Comparison of ENCODE assay signal across 27 mouse cellular contexts in the genomic region with DNA sequence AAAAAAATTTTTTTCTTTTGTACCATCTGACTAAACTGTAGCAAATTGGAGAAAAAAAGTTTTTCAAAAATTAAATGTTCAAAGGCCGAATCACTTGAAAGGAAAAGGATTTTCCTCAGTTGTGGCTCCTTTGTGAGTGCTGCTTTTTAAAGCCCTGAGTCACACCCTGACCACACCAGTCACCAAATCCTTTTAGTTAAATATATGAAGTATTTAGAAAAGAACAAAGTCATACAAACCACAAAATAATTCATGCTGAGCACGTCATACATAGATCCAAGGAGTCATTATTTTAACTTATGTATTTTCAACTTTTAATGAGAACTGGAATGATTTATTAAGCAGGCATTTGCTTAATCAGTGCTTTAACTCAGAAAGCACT.
DNase-seq lines count a peak whose midpoint lies in the region; ATAC-seq lines count a peak whose summit lies in the region.
"Had no signal": no experiment of that assay in that cellular context is flagged by ENCODE, and none has a peak within 500 bp of the region (broad histone marks: within the 10 kb centered on the region; RNA-seq: fewer than 3 reads in every experiment).

No protein-coding gene starts in this region.

- H3K4me1 ChIP-seq in embryonic facial prominence, embryonic 13.5 days = peaks cover 20% of the 10 kb centered on the region; the same call in 1 of the 2 replicates
- peaks cover 33% of the 10 kb centered on the region for H3K4me1 ChIP-seq in embryonic facial prominence, embryonic 10.5 days
- H3K4me1 ChIP-seq in limb, embryonic 10.5 days = peaks cover 41% of the 10 kb centered on the region
- H3K4me1 ChIP-seq in midbrain, embryonic 10.5 days = peaks cover 13% of the 10 kb centered on the region; the same call in 1 of the 2 replicates
- H3K4me1 ChIP-seq: embryonic facial prominence, embryonic 15.5 days; forebrain, embryonic 13.5 days; heart, embryonic 10.5 days; heart, embryonic 13.5 days; hindbrain, embryonic 12.5 days; hindbrain, embryonic 15.5 days had no signal

- no peaks in the 10 kb centered on the region for H3K27me3 ChIP-seq in embryonic facial prominence, embryonic 13.5 days
- H3K27me3 ChIP-seq in embryonic facial prominence, embryonic 10.5 days (replicated peaks; ENCODE audit: low read depth, poor library complexity, severe bottlenecking) = no peaks in the 10 kb centered on the region
- no peaks in the 10 kb centered on the region for H3K27me3 ChIP-seq in limb, embryonic 10.5 days (ENCODE audit: low read depth, poor library complexity, severe bottlenecking)
- no peaks in the 10 kb centered on the region for H3K27me3 ChIP-seq in midbrain, embryonic 10.5 days (ENCODE audit: low read depth, poor library complexity, severe bottlenecking)
- H3K27me3 ChIP-seq: embryonic facial prominence, embryonic 15.5 days; forebrain, embryonic 13.5 days; heart, embryonic 13.5 days; hindbrain, embryonic 12.5 days; hindbrain, embryonic 15.5 days had no signal

- H3K27ac ChIP-seq in embryonic facial prominence, embryonic 13.5 days = peak overlapping the region; percentile 77; the same call in 1 of the 2 replicates
- no peak overlapping the region for H3K27ac ChIP-seq in embryonic facial prominence, embryonic 10.5 days (replicated peaks)
- peak overlapping the region; percentile 46; the same call in 1 of the 2 replicates for H3K27ac ChIP-seq in limb, embryonic 10.5 days
- no peak overlapping the region for H3K27ac ChIP-seq in midbrain, embryonic 10.5 days (replicated peaks)
- H3K27ac ChIP-seq: forebrain, embryonic 13.5 days; heart, adult 2 months; heart, embryonic 10.5 days; heart, embryonic 13.5 days; hindbrain, embryonic 12.5 days; hindbrain, embryonic 15.5 days had no signal

- H3K4me3 ChIP-seq in embryonic facial prominence, embryonic 13.5 days = no peak overlapping the region
- H3K4me3 ChIP-seq in embryonic facial prominence, embryonic 10.5 days = no peak overlapping the region
- H3K4me3 ChIP-seq in limb, embryonic 10.5 days = no peak overlapping the region
- no peak overlapping the region for H3K4me3 ChIP-seq in midbrain, embryonic 10.5 days
- H3K4me3 ChIP-seq: embryonic facial prominence, embryonic 15.5 days; erythroblast, embryonic 14.5 days; forebrain, embryonic 13.5 days; heart, adult 2 months; heart, embryonic 10.5 days; heart, embryonic 13.5 days; hindbrain, embryonic 12.5 days; hindbrain, embryonic 15.5 days had no signal

- no peak for ATAC-seq in embryonic facial prominence, embryonic 13.5 days (ENCODE audit: insufficient number of reproducible peaks, insufficient read depth, low FRiP score, low TSS enrichment, low read depth)
- ATAC-seq: activated CD4-positive, CD25-positive, alpha-beta regulatory T cell, adult 4 months; CD4-positive, CD25-positive, alpha-beta regulatory T cell, adult 4 months; forebrain, embryonic 13.5 days; forebrain, embryonic 16.5 days had no signal

- H3K4me2 ChIP-seq in embryonic facial prominence, embryonic 13.5 days = no peak overlapping the region
- H3K4me2 ChIP-seq: embryonic facial prominence, embryonic 15.5 days; forebrain, embryonic 13.5 days; heart, embryonic 13.5 days; hindbrain, embryonic 12.5 days; hindbrain, embryonic 15.5 days had no signal

- no peak overlapping the region for H3K9ac ChIP-seq in embryonic facial prominence, embryonic 13.5 days
- H3K9ac ChIP-seq: embryonic facial prominence, embryonic 15.5 days; forebrain, embryonic 13.5 days; heart, embryonic 13.5 days; hindbrain, embryonic 12.5 days; hindbrain, embryonic 15.5 days had no signal

- H3K9me3 ChIP-seq in embryonic facial prominence, embryonic 13.5 days = no peaks in the 10 kb centered on the region
- no peaks in the 10 kb centered on the region for H3K9me3 ChIP-seq in embryonic facial prominence, embryonic 10.5 days
- H3K9me3 ChIP-seq in limb, embryonic 10.5 days (replicated peaks) = no peaks in the 10 kb centered on the region
- no peaks in the 10 kb centered on the region for H3K9me3 ChIP-seq in midbrain, embryonic 10.5 days (replicated peaks)
- H3K9me3 ChIP-seq: embryonic facial prominence, embryonic 15.5 days; forebrain, embryonic 13.5 days; heart, embryonic 10.5 days; heart, embryonic 13.5 days; hindbrain, embryonic 12.5 days; hindbrain, embryonic 15.5 days had no signal

- no peak for DNase-seq in embryonic facial prominence, embryonic 10.5 days (ENCODE audit: low spot score)
- DNase-seq in Muller cell, postnatal 12 days (ENCODE audit: inconsistent ontology term) = peak; percentile 59
- no peak for DNase-seq in limb, embryonic 10.5 days (ENCODE audit: low spot score)
- no peak for DNase-seq in spleen, adult 12 weeks (ENCODE audit: low spot score)
- no peak for DNase-seq in midbrain, embryonic 10.5 days (ENCODE audit: low spot score)
- DNase-seq: adrenal gland, adult 8-10 months; adrenal gland, postnatal 25 days; cerebellum, adult 11-12 months; cerebellum, adult 8-10 months; cerebellum, postnatal 10 days; cerebellum, postnatal 36 days; embryo, embryonic 11 days; gastrocnemius, postnatal 10 days; gastrocnemius, postnatal 36 days; heart, postnatal 4 days had no signal

- WGBS in embryonic facial prominence, embryonic 13.5 days = 38% methylated on average over 2 of the region's 2 CpGs
- 82% methylated on average over 2 of the region's 2 CpGs for WGBS in embryonic facial prominence, embryonic 10.5 days
- 45% methylated on average over 2 of the region's 2 CpGs for WGBS in limb, embryonic 10.5 days
- 69% methylated on average over 2 of the region's 2 CpGs for WGBS in midbrain, embryonic 10.5 days

- H3K36me3 ChIP-seq in embryonic facial prominence, embryonic 13.5 days = no peaks in the 10 kb centered on the region
- no peaks in the 10 kb centered on the region for H3K36me3 ChIP-seq in embryonic facial prominence, embryonic 10.5 days (replicated peaks)
- H3K36me3 ChIP-seq in limb, embryonic 10.5 days = no peaks in the 10 kb centered on the region
- no peaks in the 10 kb centered on the region for H3K36me3 ChIP-seq in midbrain, embryonic 10.5 days
- H3K36me3 ChIP-seq: embryonic facial prominence, embryonic 15.5 days; heart, embryonic 10.5 days; heart, embryonic 13.5 days; hindbrain, embryonic 12.5 days had no signal

Comparison
In these comparisons a context has a peak if more than half of its experiments do, and no peak if none do; other contexts are left out.
1. H3K27ac ChIP-seq: peak in embryonic facial prominence, embryonic 13.5 days (single experiment) and limb, embryonic 10.5 days (single experiment); none in embryonic facial prominence, embryonic 10.5 days (single experiment) and midbrain, embryonic 10.5 days (single experiment).